Mouse (Mus musculus): ENCODE data around the gene Polr1a. TPM values are rescaled to one million over a fixed set of nuclear protein-coding genes. Genes with fewer than 3 reads are reported as not detected.

Polr1a gene
- polyA plus RNA-seq, 1 experiment = 68.0 TPM

GRCm38 (mm10) chr6:71970154-71970553 lies 61.3 kb downstream of the Polr1a start:
- Histone ChIP-seq H3K27ac (ENCODE audit: insufficient read depth, low read length) (no peak overlapping the region), H3K4me3 (ENCODE audit: low read depth, low read length) (no peak overlapping the region), H3K36me3 (ENCODE audit: control insufficient read depth, insufficient read depth, low read length, poor library complexity, severe bottlenecking) (peaks cover 65% of the 10 kb centered on the region), H3K4me1 (ENCODE audit: control insufficient read depth, insufficient read depth, low read length) (no peaks in the 10 kb centered on the region), H3K27me3 (ENCODE audit: control insufficient read depth, insufficient read depth, low read length, poor library complexity, severe bottlenecking) (no peaks in the 10 kb centered on the region), H3K9me3 (replicated peaks; ENCODE audit: control insufficient read depth, insufficient read depth, low read length, poor library complexity, severe bottlenecking) (no peaks in the 10 kb centered on the region), H3K9ac (ENCODE audit: low read depth, poor library complexity, severe bottlenecking) (no peak overlapping the region)
- no peak for TF ChIP-seq POLR2A (IDR thresholded peaks at IDR 0.05; ENCODE audit: insufficient read depth, low read length)
- TF ChIP-seq EP300 (IDR thresholded peaks at IDR 0.05; ENCODE audit: insufficient read depth, low read depth, low read length) = no peak
- TF ChIP-seq CTCF (IDR thresholded peaks at IDR 0.05; ENCODE audit: low read depth, low read length) = no peak

DNA sequence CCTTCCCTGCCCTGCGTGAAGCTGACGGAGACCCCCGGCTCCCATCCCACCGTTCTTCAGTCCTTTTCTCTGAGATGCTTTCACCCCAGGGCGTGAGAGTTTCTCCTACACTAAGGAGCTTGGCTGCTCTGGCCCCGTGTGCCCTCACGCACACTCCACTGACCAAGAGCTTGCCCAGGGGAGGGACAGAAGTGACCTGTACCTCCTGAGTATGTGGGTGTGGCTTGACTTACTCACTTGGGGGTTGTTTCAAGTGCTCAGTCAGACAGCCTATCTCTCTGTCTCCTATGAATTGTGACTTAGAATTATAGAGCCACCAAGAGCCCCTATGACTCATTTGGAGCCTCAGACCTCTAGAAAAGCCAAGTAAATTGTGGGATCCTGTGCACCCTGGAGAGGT lies 67.7 kb downstream of the Polr1a start:
- no peak overlapping the region for H3K4me3 ChIP-seq (ENCODE audit: low read depth, low read length)
- no peak overlapping the region for H3K9ac ChIP-seq (ENCODE audit: low read depth, poor library complexity, severe bottlenecking)
- H3K36me3 ChIP-seq (ENCODE audit: control insufficient read depth, insufficient read depth, low read length, poor library complexity, severe bottlenecking) = peaks cover 66% of the 10 kb centered on the region
- no peaks in the 10 kb centered on the region for H3K27me3 ChIP-seq (ENCODE audit: control insufficient read depth, insufficient read depth, low read length, poor library complexity, severe bottlenecking)
- TF ChIP-seq POLR2A (IDR thresholded peaks at IDR 0.05; ENCODE audit: insufficient read depth, low read length) = no peak
- no peak for TF ChIP-seq EP300 (IDR thresholded peaks at IDR 0.05; ENCODE audit: insufficient read depth, low read depth, low read length)
- no peak for TF ChIP-seq CTCF (IDR thresholded peaks at IDR 0.05; ENCODE audit: low read depth, low read length)
- H3K4me1 ChIP-seq (ENCODE audit: control insufficient read depth, insufficient read depth, low read length) = no peaks in the 10 kb centered on the region
- H3K27ac ChIP-seq (ENCODE audit: insufficient read depth, low read length) = no peak overlapping the region
- H3K9me3 ChIP-seq (replicated peaks; ENCODE audit: control insufficient read depth, insufficient read depth, low read length, poor library complexity, severe bottlenecking) = no peaks in the 10 kb centered on the region

- no peak overlapping the region for H3K9ac ChIP-seq (ENCODE audit: low read depth, poor library complexity, severe bottlenecking)
- peaks cover 42% of the 10 kb centered on the region for H3K36me3 ChIP-seq (ENCODE audit: control insufficient read depth, insufficient read depth, low read length, poor library complexity, severe bottlenecking)
- H3K9me3 ChIP-seq (replicated peaks; ENCODE audit: control insufficient read depth, insufficient read depth, low read length, poor library complexity, severe bottlenecking) = no peaks in the 10 kb centered on the region
- no peak overlapping the region for H3K27ac ChIP-seq (ENCODE audit: insufficient read depth, low read length)
- TF ChIP-seq EP300 (IDR thresholded peaks at IDR 0.05; ENCODE audit: insufficient read depth, low read depth, low read length) = no peak
- H3K4me3 ChIP-seq (ENCODE audit: low read depth, low read length) = no peak overlapping the region
- H3K4me1 ChIP-seq (ENCODE audit: control insufficient read depth, insufficient read depth, low read length) = no peaks in the 10 kb centered on the region
- no peaks in the 10 kb centered on the region for H3K27me3 ChIP-seq (ENCODE audit: control insufficient read depth, insufficient read depth, low read length, poor library complexity, severe bottlenecking)
Observed at GRCm38 (mm10) chr6:71980165-71980564, 71.3 kb downstream of the Polr1a start.

GRCm38 (mm10) chr6:71980587-71980986 lies 71.7 kb downstream of the Polr1a start:
- Histone ChIP-seq H3K36me3 (ENCODE audit: control insufficient read depth, insufficient read depth, low read length, poor library complexity, severe bottlenecking) (peaks cover 38% of the 10 kb centered on the region), H3K9me3 (replicated peaks; ENCODE audit: control insufficient read depth, insufficient read depth, low read length, poor library complexity, severe bottlenecking) (no peaks in the 10 kb centered on the region), H3K27me3 (ENCODE audit: control insufficient read depth, insufficient read depth, low read length, poor library complexity, severe bottlenecking) (no peaks in the 10 kb centered on the region), H3K9ac (ENCODE audit: low read depth, poor library complexity, severe bottlenecking) (no peak overlapping the region), H3K4me3 (ENCODE audit: low read depth, low read length) (no peak overlapping the region), H3K4me1 (ENCODE audit: control insufficient read depth, insufficient read depth, low read length) (no peaks in the 10 kb centered on the region), H3K27ac (ENCODE audit: insufficient read depth, low read length) (no peak overlapping the region)
- TF ChIP-seq CTCF (IDR thresholded peaks at IDR 0.05; ENCODE audit: low read depth, low read length) (no peak), EP300 (IDR thresholded peaks at IDR 0.05; ENCODE audit: insufficient read depth, low read depth, low read length) (no peak), POLR2A (IDR thresholded peaks at IDR 0.05; ENCODE audit: insufficient read depth, low read length) (no peak)

DNA sequence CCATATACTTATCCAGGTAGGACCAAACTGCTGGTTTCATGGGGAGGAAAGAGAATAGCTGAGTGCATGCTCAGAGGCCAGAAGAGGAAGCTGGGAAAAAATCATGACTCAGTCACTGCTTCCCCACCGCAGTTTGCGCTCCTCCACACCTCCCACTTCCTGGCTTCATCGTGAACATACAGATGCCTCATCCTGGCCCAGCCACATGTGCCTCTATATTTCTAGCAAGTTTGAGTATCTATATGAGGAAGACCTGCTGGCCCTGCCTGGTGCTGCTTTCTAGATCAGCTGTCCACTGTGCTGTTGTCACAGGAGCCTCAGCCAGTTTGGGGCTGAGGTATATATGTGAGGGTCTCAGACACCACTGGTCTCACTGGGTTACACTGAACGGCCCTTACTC lies 72.6 kb downstream of the Polr1a start:
- Histone ChIP-seq H3K4me3 (ENCODE audit: low read depth, low read length) (no peak overlapping the region), H3K9me3 (replicated peaks; ENCODE audit: control insufficient read depth, insufficient read depth, low read length, poor library complexity, severe bottlenecking) (no peaks in the 10 kb centered on the region), H3K36me3 (ENCODE audit: control insufficient read depth, insufficient read depth, low read length, poor library complexity, severe bottlenecking) (peaks cover 30% of the 10 kb centered on the region), H3K27ac (ENCODE audit: insufficient read depth, low read length) (no peak overlapping the region), H3K4me1 (ENCODE audit: control insufficient read depth, insufficient read depth, low read length) (no peaks in the 10 kb centered on the region), H3K9ac (ENCODE audit: low read depth, poor library complexity, severe bottlenecking) (no peak overlapping the region), H3K27me3 (ENCODE audit: control insufficient read depth, insufficient read depth, low read length, poor library complexity, severe bottlenecking) (no peaks in the 10 kb centered on the region)
- TF ChIP-seq POLR2A (IDR thresholded peaks at IDR 0.05; ENCODE audit: insufficient read depth, low read length) (no peak), EP300 (IDR thresholded peaks at IDR 0.05; ENCODE audit: insufficient read depth, low read depth, low read length) (no peak), CTCF (IDR thresholded peaks at IDR 0.05; ENCODE audit: low read depth, low read length) (no peak)

GRCm38 (mm10) chr6:71985984-71986383 lies 77.1 kb downstream of the Polr1a start:
- Histone ChIP-seq H3K4me1 (ENCODE audit: control insufficient read depth, insufficient read depth, low read length) (no peaks in the 10 kb centered on the region), H3K9ac (ENCODE audit: low read depth, poor library complexity, severe bottlenecking) (no peak overlapping the region), H3K9me3 (replicated peaks; ENCODE audit: control insufficient read depth, insufficient read depth, low read length, poor library complexity, severe bottlenecking) (no peaks in the 10 kb centered on the region), H3K36me3 (ENCODE audit: control insufficient read depth, insufficient read depth, low read length, poor library complexity, severe bottlenecking) (no peaks in the 10 kb centered on the region), H3K27ac (ENCODE audit: insufficient read depth, low read length) (no peak overlapping the region), H3K4me3 (ENCODE audit: low read depth, low read length) (no peak overlapping the region), H3K27me3 (ENCODE audit: control insufficient read depth, insufficient read depth, low read length, poor library complexity, severe bottlenecking) (no peaks in the 10 kb centered on the region)
- TF ChIP-seq POLR2A (IDR thresholded peaks at IDR 0.05; ENCODE audit: insufficient read depth, low read length) (no peak), EP300 (IDR thresholded peaks at IDR 0.05; ENCODE audit: insufficient read depth, low read depth, low read length) (no peak), CTCF (IDR thresholded peaks at IDR 0.05; ENCODE audit: low read depth, low read length) (no peak)

Data from ES-Bruce4 (cell line).